Mouse (Mus musculus): ENCODE measurements around the gene Tmem255b. TPM values are rescaled to one million over a fixed set of nuclear protein-coding genes. Genes with fewer than 3 reads are reported as not detected.

The Tmem255b gene
- total RNA-seq, 2 experiments from 2014 or later: 3.5 to 3.9 TPM

- peak; percentile 60 for DNase-seq
These were observed 57.4 kb downstream of the Tmem255b start for GRCm38 (mm10) chr8:13492198-13492995.

GRCm38 (mm10) chr8:13493011-13493410, 58.0 kb downstream of the Tmem255b start:
- DNase-seq: peak; percentile 73

- peak; percentile 83 for DNase-seq
These were observed 59.1 kb downstream of the Tmem255b start, which contains the start of gene Gas6 for GRCm38 (mm10) chr8:13493858-13494631. Gas6 (minus strand) TSS chr8:13494490.

GRCm38 (mm10) chr8:13501221-13501620, 66.2 kb downstream of the Tmem255b start:
- DNase-seq: no peak

GRCm38 (mm10) chr8:13503936-13504606, 69.1 kb downstream of the Tmem255b start:
- DNase-seq: no peak

GRCm38 (mm10) chr8:13504894-13505674, 70.1 kb downstream of the Tmem255b start:
- DNase-seq: no peak

- peak; percentile 67 for DNase-seq
These were observed 71.9 kb downstream of the Tmem255b start for GRCm38 (mm10) chr8:13506849-13507248.

GRCm38 (mm10) chr8:13507284-13507937, 72.4 kb downstream of the Tmem255b start:
- no peak for DNase-seq

- DNase-seq: no peak
These were observed 77.0 kb downstream of the Tmem255b start for GRCm38 (mm10) chr8:13512016-13512415.

- no peak for DNase-seq
These were observed 77.7 kb downstream of the Tmem255b start for GRCm38 (mm10) chr8:13512677-13513076.

GRCm38 (mm10) chr8:13513556-13514370, 78.8 kb downstream of the Tmem255b start:
- no peak for DNase-seq

GRCm38 (mm10) chr8:13516011-13516442, 81.0 kb downstream of the Tmem255b start:
- DNase-seq: no peak

- DNase-seq: no peak
These were observed 81.7 kb downstream of the Tmem255b start for GRCm38 (mm10) chr8:13516728-13517127.

GRCm38 (mm10) chr8:13517284-13517781, 82.3 kb downstream of the Tmem255b start:
- no peak for DNase-seq

Other genes starting within 250 kb of the Tmem255b start
- gene Grtp1, start 234.6 kb upstream of the Tmem255b start, total RNA-seq (2021): 10 to 100 TPM; 16.3 to 17.3 TPM
- gene Adprhl1, start 181.0 kb upstream of the Tmem255b start, total RNA-seq (2021): 10 to 100 TPM; 42.3 to 61.6 TPM
- 10 to 100 TPM; 61.9 to 67.8 TPM for gene Dcun1d2, start 147.1 kb upstream of the Tmem255b start, total RNA-seq (2021)
- gene Tmco3, start 147.0 kb upstream of the Tmem255b start, total RNA-seq (2021): 10 to 100 TPM; 10.6 to 17.1 TPM
- 10 to 100 TPM; 45.5 to 46.3 TPM for gene Tfdp1, start 96.4 kb upstream of the Tmem255b start, total RNA-seq (2021)
- gene Atp4b, start 38.4 kb upstream of the Tmem255b start, total RNA-seq (2021): not detected
- gene Grk1, start 30.1 kb upstream of the Tmem255b start, total RNA-seq (2021): under 1 TPM in 1 of 2 experiments, not detected in 1; 0.05 TPM
- gene Gas6, start 59.3 kb downstream of the Tmem255b start, total RNA-seq (2021): 10 to 100 TPM; 66.3 to 67.5 TPM
- not detected for gene 1700029H14Rik, start 127.3 kb downstream of the Tmem255b start, total RNA-seq (2021)
- 1 to 10 TPM; 8.4 to 9.4 TPM for gene Rasa3, start 242.4 kb downstream of the Tmem255b start, total RNA-seq (2021)